Mouse (Mus musculus): Measurements from ENCODE around the gene Gfy. TPM values are rescaled to one million over a fixed set of nuclear protein-coding genes. Genes with fewer than 3 reads are reported as not detected.

Gfy gene
- polyA plus RNA-seq, 1 experiment from 2014 or later, result not detected

DNA sequence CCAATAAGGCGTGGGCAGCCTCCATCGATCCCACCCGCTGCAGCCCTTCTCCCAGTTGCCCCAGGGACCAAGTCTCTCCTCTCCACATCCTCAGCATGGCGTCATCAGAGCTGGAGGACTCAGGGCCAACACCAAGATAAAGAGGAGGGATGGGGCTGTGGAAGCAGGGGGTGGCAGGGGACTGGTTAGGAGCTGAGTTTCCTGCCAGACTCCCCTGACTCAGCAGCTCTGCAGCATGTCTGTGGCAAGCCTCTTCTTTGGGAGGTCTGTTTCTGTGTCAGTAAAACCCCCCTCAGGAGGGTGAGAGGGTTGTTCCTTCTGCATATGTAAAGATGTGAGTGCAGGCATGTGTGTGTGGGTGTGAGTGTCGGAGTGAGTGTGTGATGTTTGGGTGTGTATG lies 17.6 kb upstream of the Gfy start:
- Histone ChIP-seq H3K9ac (replicated peaks; ENCODE audit: low read length) (no peak overlapping the region), H3K9me3 (ENCODE audit: control insufficient read depth, low read length) (no peaks in the 10 kb centered on the region), H3K36me3 (ENCODE audit: control insufficient read depth, insufficient read depth, low read length) (no peaks in the 10 kb centered on the region), H3K4me2 (ENCODE audit: low read length) (no peak overlapping the region), H3K4me3 (replicated peaks; ENCODE audit: low read depth, low read length) (no peak overlapping the region), H3K27ac (replicated peaks; ENCODE audit: low read depth, low read length) (no peak overlapping the region), H3K4me1 (ENCODE audit: control insufficient read depth, insufficient read depth, low read length) (no peaks in the 10 kb centered on the region), H3K27me3 (ENCODE audit: control insufficient read depth, insufficient read depth, low read length) (no peaks in the 10 kb centered on the region)
- ATAC-seq (ENCODE audit: low FRiP score, low TSS enrichment) (no peak), DNase-seq (no peak)
- 62% methylated on average over 5 of the region's 5 CpGs for WGBS

DNA sequence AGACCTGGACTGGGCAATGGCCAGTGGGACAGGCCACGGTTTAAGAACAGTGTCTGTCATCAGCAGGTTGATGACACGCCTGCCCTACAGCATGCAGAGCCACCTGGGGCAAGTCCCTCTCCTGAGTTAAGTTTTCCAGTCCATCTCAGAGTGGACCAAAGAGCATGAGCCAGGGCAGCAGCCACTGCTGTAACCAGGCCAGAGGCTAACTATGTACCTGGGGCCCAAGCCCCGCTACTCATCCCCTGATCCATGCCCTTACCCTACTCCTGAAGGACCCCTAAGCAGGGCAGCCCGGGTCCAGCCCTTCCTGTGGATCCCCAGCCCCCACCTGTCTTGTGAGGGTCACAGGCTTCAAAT lies 16.8 kb upstream of the Gfy start:
- Histone ChIP-seq H3K9ac (replicated peaks; ENCODE audit: low read length) (no peak overlapping the region), H3K9me3 (ENCODE audit: control insufficient read depth, low read length) (no peaks in the 10 kb centered on the region), H3K4me1 (ENCODE audit: control insufficient read depth, insufficient read depth, low read length) (no peaks in the 10 kb centered on the region), H3K36me3 (ENCODE audit: control insufficient read depth, insufficient read depth, low read length) (no peaks in the 10 kb centered on the region), H3K27me3 (ENCODE audit: control insufficient read depth, insufficient read depth, low read length) (no peaks in the 10 kb centered on the region), H3K27ac (replicated peaks; ENCODE audit: low read depth, low read length) (no peak overlapping the region), H3K4me3 (replicated peaks; ENCODE audit: low read depth, low read length) (no peak overlapping the region), H3K4me2 (ENCODE audit: low read length) (no peak overlapping the region)
- DNase-seq (no peak), ATAC-seq (ENCODE audit: low FRiP score, low TSS enrichment) (no peak)
- 81% methylated on average over 4 of the region's 4 CpGs for WGBS

DNA sequence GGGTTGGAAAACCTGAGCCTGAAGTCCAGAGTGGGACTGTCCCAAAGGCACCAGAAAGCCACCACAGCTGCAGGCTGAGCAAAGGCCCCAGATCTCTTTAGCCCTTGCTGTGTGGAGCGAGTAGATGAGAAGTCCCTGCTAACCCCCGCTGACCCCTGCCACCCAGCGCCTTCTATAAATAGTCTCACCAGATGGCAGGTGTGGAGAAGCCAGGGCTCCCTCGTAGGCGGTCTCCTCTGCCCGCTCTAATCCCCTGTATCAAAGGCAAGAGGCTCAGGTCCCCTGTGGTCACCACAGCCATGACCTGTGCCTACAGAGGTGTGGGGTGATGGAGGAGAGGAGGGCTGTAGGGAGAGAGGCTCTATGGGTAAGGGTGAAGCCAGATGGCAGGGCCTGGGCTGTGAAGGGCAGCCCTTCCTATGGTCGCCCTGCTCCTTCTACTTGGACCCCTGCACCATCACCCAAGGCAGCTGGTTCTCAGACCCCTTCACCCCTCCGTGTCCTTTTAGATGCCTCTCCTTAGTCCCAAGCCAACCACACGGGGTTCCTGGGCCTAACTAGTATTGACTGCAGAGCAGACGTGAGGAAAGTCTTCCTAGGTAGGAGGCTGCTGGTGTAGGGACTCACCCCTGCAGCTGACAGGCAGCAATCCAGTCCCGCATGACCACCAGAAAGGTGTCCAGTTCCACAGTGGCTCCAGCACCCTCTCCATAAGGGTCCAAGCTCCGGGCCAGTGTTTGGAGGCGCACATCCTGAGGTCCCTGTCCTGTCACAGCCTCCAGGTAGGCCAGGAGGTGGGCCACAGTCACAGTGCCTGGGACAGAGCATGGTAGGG lies 16.2 kb upstream of the Gfy start:
- H3K4me2 ChIP-seq (ENCODE audit: low read length), result no peak overlapping the region
- 52% methylated on average over 13 of the region's 13 CpGs for WGBS
- H3K4me1 ChIP-seq (ENCODE audit: control insufficient read depth, insufficient read depth, low read length), result no peaks in the 10 kb centered on the region
- H3K4me3 ChIP-seq (replicated peaks; ENCODE audit: low read depth, low read length), result no peak overlapping the region
- no peaks in the 10 kb centered on the region for H3K9me3 ChIP-seq (ENCODE audit: control insufficient read depth, low read length)
- DNase-seq, result no peak
- H3K36me3 ChIP-seq (ENCODE audit: control insufficient read depth, insufficient read depth, low read length), result no peaks in the 10 kb centered on the region
- no peak overlapping the region for H3K27ac ChIP-seq (replicated peaks; ENCODE audit: low read depth, low read length)
- H3K27me3 ChIP-seq (ENCODE audit: control insufficient read depth, insufficient read depth, low read length), result no peaks in the 10 kb centered on the region
- no peak overlapping the region for H3K9ac ChIP-seq (replicated peaks; ENCODE audit: low read length)
- ATAC-seq (ENCODE audit: low FRiP score, low TSS enrichment), result no peak

DNA sequence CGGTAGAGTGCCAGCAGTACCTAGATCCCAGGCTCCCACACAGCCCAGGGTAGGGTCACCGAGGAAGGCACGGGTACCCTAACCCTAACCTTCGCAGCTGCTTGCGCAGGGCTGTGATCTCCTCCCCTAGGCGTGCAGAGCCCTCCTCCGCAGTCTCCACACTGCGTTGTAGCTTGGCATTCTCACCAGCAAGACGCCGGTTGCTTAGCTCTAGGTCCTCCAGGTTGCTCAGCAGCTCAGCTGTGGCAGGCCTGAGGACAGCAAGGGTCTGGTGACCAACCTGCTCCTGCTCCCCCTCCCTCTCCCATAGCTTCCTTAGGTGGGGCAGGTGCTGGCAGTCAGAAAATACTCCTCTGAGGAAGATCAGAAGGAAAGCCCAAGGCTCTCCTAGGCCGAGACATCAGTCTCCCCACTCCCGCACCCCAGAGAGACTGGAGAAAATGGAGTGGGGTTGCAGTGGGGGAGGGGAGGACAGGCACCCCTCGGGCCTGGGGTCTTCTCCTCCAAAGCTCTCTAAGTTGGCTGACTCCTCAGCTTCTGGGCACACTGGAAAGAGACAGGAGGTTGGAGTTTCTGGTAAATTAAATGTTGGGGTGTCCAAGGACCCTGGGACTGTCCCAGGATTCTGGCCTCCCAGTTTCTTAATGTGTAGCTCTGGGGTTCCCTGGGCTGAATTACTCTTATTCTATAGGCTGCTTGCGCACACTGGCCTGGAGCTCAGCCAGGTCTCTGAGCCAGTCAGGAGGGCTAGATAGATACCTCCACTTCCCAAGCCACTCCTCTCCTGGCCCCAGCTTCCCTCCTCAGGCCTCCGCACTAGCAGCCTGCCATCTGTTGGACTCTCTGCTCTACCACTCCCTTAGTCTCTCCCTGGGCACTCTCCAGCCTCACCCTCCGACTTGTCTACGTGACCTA lies 14.8 kb upstream of the Gfy start:
- Histone ChIP-seq H3K9me3 (ENCODE audit: control insufficient read depth, low read length) (no peaks in the 10 kb centered on the region), H3K9ac (replicated peaks; ENCODE audit: low read length) (no peak overlapping the region), H3K4me1 (ENCODE audit: control insufficient read depth, insufficient read depth, low read length) (no peaks in the 10 kb centered on the region), H3K27ac (replicated peaks; ENCODE audit: low read depth, low read length) (no peak overlapping the region), H3K4me2 (ENCODE audit: low read length) (no peak overlapping the region), H3K36me3 (ENCODE audit: control insufficient read depth, insufficient read depth, low read length) (no peaks in the 10 kb centered on the region), H3K27me3 (ENCODE audit: control insufficient read depth, insufficient read depth, low read length) (no peaks in the 10 kb centered on the region), H3K4me3 (replicated peaks; ENCODE audit: low read depth, low read length) (no peak overlapping the region)
- 67% methylated on average over 17 of the region's 17 CpGs for WGBS
- no peak for DNase-seq
- ATAC-seq (ENCODE audit: low FRiP score, low TSS enrichment), result no peak

DNA sequence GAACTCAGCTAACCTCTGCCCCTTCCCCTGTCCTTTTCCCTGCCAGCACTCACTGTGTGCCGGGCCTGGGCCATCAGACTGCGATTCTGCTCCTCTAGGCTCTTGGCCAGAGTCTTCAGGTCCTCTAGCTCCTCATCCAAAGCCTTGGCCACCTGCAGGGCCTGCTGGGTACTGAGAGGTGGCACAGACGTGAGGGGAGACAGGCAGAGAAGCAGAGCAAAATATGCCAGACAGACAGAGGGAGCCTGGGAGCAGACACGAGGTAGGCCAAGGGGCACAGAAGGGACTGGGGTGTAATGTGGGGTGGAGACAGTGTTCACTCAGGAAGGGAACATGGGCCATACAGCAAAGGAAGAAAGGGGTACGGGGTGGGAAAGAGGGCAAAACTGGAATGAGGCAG lies 14.0 kb upstream of the Gfy start:
- ATAC-seq (ENCODE audit: low FRiP score, low TSS enrichment) (no peak), DNase-seq (no peak)
- Histone ChIP-seq H3K4me3 (replicated peaks; ENCODE audit: low read depth, low read length) (no peak overlapping the region), H3K27me3 (ENCODE audit: control insufficient read depth, insufficient read depth, low read length) (no peaks in the 10 kb centered on the region), H3K4me1 (ENCODE audit: control insufficient read depth, insufficient read depth, low read length) (no peaks in the 10 kb centered on the region), H3K36me3 (ENCODE audit: control insufficient read depth, insufficient read depth, low read length) (no peaks in the 10 kb centered on the region), H3K9ac (replicated peaks; ENCODE audit: low read length) (no peak overlapping the region), H3K27ac (replicated peaks; ENCODE audit: low read depth, low read length) (no peak overlapping the region), H3K9me3 (ENCODE audit: control insufficient read depth, low read length) (no peaks in the 10 kb centered on the region), H3K4me2 (ENCODE audit: low read length) (no peak overlapping the region)
- 61% methylated on average over 5 of the region's 5 CpGs for WGBS

DNA sequence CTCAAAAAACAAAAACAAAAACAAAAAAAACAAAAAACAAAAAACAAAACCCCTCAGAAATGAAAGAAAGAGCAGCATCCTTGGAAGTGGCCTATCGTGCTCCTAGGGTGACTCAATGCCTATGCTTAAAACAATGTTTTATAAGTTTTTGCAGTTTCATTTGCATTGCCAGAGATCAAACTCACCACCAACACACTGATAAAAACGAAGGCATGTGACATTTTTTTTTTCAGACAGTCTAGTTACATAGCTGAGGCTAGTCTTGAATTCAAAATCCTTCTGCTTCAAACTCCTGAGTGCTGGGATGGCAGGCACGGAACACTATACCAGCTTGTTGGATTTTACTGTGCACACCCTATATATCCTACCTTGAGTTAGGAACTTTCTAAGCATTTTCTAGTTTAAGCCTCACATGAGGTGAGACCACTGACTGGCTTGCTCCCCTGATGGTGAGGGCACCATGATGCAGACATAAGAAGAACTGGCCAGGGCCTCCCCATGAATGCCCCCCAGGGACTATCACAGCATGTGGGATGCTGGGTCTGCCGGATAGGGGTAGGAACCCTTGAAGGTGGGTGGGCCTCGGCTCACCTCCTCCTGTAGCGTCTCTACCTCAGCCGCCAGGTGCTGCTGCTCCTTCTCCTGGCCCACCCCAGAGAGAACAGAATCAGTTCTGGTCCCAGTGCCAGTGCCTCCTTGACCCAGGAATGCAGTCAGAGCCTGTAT lies 13.4 kb upstream of the Gfy start:
- H3K4me3 ChIP-seq (replicated peaks; ENCODE audit: low read depth, low read length), result no peak overlapping the region
- no peak for ATAC-seq (ENCODE audit: low FRiP score, low TSS enrichment)
- no peaks in the 10 kb centered on the region for H3K27me3 ChIP-seq (ENCODE audit: control insufficient read depth, insufficient read depth, low read length)
- no peaks in the 10 kb centered on the region for H3K36me3 ChIP-seq (ENCODE audit: control insufficient read depth, insufficient read depth, low read length)
- H3K27ac ChIP-seq (replicated peaks; ENCODE audit: low read depth, low read length), result no peak overlapping the region
- H3K4me1 ChIP-seq (ENCODE audit: control insufficient read depth, insufficient read depth, low read length), result no peaks in the 10 kb centered on the region
- 83% methylated on average over 7 of the region's 7 CpGs for WGBS
- H3K9ac ChIP-seq (replicated peaks; ENCODE audit: low read length), result no peak overlapping the region
- no peaks in the 10 kb centered on the region for H3K9me3 ChIP-seq (ENCODE audit: control insufficient read depth, low read length)
- no peak for DNase-seq
- H3K4me2 ChIP-seq (ENCODE audit: low read length), result no peak overlapping the region

DNA sequence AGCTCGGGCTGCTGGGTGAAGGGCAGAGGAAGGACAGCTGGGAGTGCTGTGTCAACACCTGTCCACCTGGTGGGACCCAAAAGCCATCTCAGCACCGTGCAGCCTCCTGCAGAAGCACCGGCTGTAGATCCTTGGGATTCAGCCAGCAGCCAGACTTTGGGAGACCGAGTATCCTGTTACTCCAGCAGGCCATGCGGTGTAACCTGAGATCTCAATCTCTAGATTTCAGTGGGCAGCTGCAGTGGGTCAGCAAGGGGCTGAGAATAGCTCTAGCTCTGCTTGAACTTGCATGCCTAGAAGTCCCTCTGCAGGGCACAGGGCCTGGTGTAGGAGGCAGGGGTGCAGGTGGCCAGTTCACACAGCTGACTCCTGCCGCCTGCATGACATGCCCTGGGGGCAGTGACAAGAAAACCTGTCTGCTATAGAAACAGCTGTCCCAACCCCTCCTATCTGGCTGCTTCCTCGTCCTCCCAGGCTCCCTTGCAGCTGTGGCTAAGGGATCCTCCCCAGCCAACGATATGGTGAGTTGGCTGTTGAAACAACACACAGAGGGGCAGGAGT lies 12.5 kb upstream of the Gfy start:
- DNase-seq (no peak), ATAC-seq (ENCODE audit: low FRiP score, low TSS enrichment) (no peak)
- H3K4me1 ChIP-seq (ENCODE audit: control insufficient read depth, insufficient read depth, low read length), result no peaks in the 10 kb centered on the region
- no peak overlapping the region for H3K4me3 ChIP-seq (replicated peaks; ENCODE audit: low read depth, low read length)
- H3K27ac ChIP-seq (replicated peaks; ENCODE audit: low read depth, low read length), result no peak overlapping the region
- H3K4me2 ChIP-seq (ENCODE audit: low read length), result no peak overlapping the region
- no peak overlapping the region for H3K9ac ChIP-seq (replicated peaks; ENCODE audit: low read length)
- no peaks in the 10 kb centered on the region for H3K36me3 ChIP-seq (ENCODE audit: control insufficient read depth, insufficient read depth, low read length)
- H3K9me3 ChIP-seq (ENCODE audit: control insufficient read depth, low read length), result no peaks in the 10 kb centered on the region
- 26% methylated on average over 8 of the region's 8 CpGs for WGBS
- no peaks in the 10 kb centered on the region for H3K27me3 ChIP-seq (ENCODE audit: control insufficient read depth, insufficient read depth, low read length)

DNA sequence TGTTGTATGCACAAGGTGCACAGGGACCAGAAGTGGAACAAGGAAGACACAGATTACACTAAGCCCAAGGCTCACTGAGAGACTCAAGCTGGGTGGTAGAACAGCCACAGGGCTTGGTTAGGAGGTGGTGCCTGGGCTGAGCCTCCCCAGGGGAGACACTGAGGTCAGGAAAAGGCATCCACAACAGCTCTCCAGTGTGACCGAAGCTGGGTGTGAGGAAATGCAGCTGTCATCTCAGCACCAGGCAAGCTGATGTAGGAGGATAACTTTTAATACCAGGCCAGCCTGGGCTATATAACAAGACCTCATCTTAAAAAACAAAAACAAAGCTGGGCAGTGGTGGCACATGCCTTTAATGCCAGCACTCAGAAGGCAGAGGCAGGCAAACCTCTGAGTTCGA lies 11.8 kb upstream of the Gfy start:
- H3K9me3 ChIP-seq (ENCODE audit: control insufficient read depth, low read length), result no peaks in the 10 kb centered on the region
- DNase-seq (no peak), ATAC-seq (ENCODE audit: low FRiP score, low TSS enrichment) (no peak)
- no peak overlapping the region for H3K27ac ChIP-seq (replicated peaks; ENCODE audit: low read depth, low read length)
- no peaks in the 10 kb centered on the region for H3K36me3 ChIP-seq (ENCODE audit: control insufficient read depth, insufficient read depth, low read length)
- no peaks in the 10 kb centered on the region for H3K27me3 ChIP-seq (ENCODE audit: control insufficient read depth, insufficient read depth, low read length)
- H3K4me1 ChIP-seq (ENCODE audit: control insufficient read depth, insufficient read depth, low read length), result no peaks in the 10 kb centered on the region
- no peak overlapping the region for H3K4me3 ChIP-seq (replicated peaks; ENCODE audit: low read depth, low read length)
- no peak overlapping the region for H3K9ac ChIP-seq (replicated peaks; ENCODE audit: low read length)
- 86% methylated on average over 2 of the region's 2 CpGs for WGBS
- H3K4me2 ChIP-seq (ENCODE audit: low read length), result no peak overlapping the region

All from midbrain, embryonic 14.5 days (tissue).